Mouse (Mus musculus) heart, postnatal 0 days (tissue): ENCODE measurements around the gene Gcnt3.

Experiments
- CTCF ChIP-seq: IDR thresholded peaks from 2 replicates; pipeline ENCODE4 v1.5.1; 2016; ENCODE audit warnings: antibody characterized with exemption, control low read depth, low read depth
- EP300 ChIP-seq: IDR thresholded peaks from 2 replicates; pipeline ENCODE4 v1.6.1; 2016; ENCODE audit warnings: antibody characterized with exemption, low read depth

DNA sequence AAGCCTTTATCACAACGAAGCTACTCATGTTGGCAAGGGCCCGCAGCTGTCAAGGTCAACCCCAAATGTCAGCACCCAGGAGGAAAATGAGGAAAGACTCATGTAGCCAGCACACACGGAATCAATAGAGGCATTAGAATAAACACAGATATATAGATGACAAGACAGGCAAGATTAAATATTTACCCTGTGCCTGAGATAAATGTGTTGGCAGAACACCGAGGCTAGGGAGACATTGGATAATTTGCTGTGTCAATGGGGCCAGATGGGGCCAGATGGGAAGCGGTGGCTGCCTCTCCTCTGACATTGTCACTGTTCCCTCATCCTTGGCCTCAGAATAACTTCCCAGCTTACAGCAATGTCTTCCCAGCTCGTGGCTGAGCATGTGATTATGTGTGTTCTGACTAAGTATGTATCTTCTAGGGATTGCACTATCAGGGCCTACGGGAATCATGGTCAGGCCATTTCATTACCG, 32.1 kb upstream of the Gcnt3 start:
- no peak for TF ChIP-seq CTCF
- TF ChIP-seq EP300 = no peak
